Mouse (Mus musculus) G1E (cell line): Measurements from ENCODE around the gene Slc26a6.

Experiments
- CTCF ChIP-seq: IDR thresholded peaks from 2 replicates; pipeline ENCODE4 v1.5.1; 2012; ENCODE audit warnings: low read depth, low read length, inconsistent platforms, mixed read lengths
- GATA2 ChIP-seq: IDR thresholded peaks from 2 replicates; pipeline ENCODE4 v1.6.1; 2012; ENCODE audit warnings: low read depth, low read length, inconsistent platforms, borderline replicate concordance
- POLR2AphosphoS5 ChIP-seq: IDR thresholded peaks from 2 replicates; pipeline ENCODE4 v1.6.1; 2012; ENCODE audit warnings: low read depth, low read length, inconsistent platforms; ENCODE audit not compliant: insufficient replicate concordance
- TAL1 ChIP-seq: conservative IDR thresholded peaks from 2 replicates; pipeline ENCODE4 v1.6.1; 2012; ENCODE audit warnings: low read depth, low read length, inconsistent platforms, mixed read lengths

GRCm38 (mm10) chr9:108824755-108825413 is 28.2 kb upstream of the Slc26a6 start:
- TF ChIP-seq CTCF (no peak), TAL1 (no peak), GATA2 (no peak), POLR2AphosphoS5 (no peak)
